Mouse (Mus musculus) ES-Bruce4 (cell line): Measurements from ENCODE around the gene Nr6a1. TPM values are rescaled to one million over a fixed set of nuclear protein-coding genes. Genes with fewer than 3 reads are reported as not detected.

ENCODE experiments used
- H3K27ac ChIP-seq: 2 replicates; pipeline ENCODE4 v1.5.1; 2012; ENCODE audit warnings: low read length, inconsistent platforms; ENCODE audit not compliant: insufficient read depth
- H3K27me3 ChIP-seq: 2 replicates; pipeline ENCODE4 v1.6.1; 2012; ENCODE audit warnings: mild to moderate bottlenecking, low read length, inconsistent platforms; ENCODE audit not compliant: control insufficient read depth, poor library complexity, insufficient read depth, severe bottlenecking
- H3K36me3 ChIP-seq: 2 replicates; pipeline ENCODE4 v1.6.1; 2012; ENCODE audit warnings: inconsistent platforms, mild to moderate bottlenecking, low read length, moderate library complexity; ENCODE audit not compliant: control insufficient read depth, poor library complexity, insufficient read depth, severe bottlenecking
- H3K4me1 ChIP-seq: one replicate; pipeline ENCODE4 v1.8.1; 2011; ENCODE audit warnings: low read length; ENCODE audit not compliant: control insufficient read depth, insufficient read depth
- H3K4me3 ChIP-seq: 2 replicates; pipeline ENCODE4 v1.5.1; 2011; ENCODE audit warnings: low read depth, mild to moderate bottlenecking, low read length
- H3K9ac ChIP-seq: 2 replicates; pipeline ENCODE4 v1.6.1; 2012; ENCODE audit warnings: low read depth, mild to moderate bottlenecking, inconsistent platforms; ENCODE audit not compliant: poor library complexity, severe bottlenecking
- H3K9me3 ChIP-seq: replicated peaks from 2 replicates; pipeline ENCODE4 v1.6.1; 2012; ENCODE audit warnings: mild to moderate bottlenecking, low read length, inconsistent platforms; ENCODE audit not compliant: control insufficient read depth, poor library complexity, insufficient read depth, severe bottlenecking
- CTCF ChIP-seq: IDR thresholded peaks from one replicate; pipeline ENCODE4 v1.8.1; 2011; ENCODE audit warnings: low read depth, low read length
- EP300 ChIP-seq: IDR thresholded peaks from 2 replicates; pipeline ENCODE4 v1.6.1; 2011; ENCODE audit warnings: low read depth, low read length; ENCODE audit not compliant: insufficient read depth
- POLR2A ChIP-seq: IDR thresholded peaks from one replicate; pipeline ENCODE4 v1.8.1; 2011; ENCODE audit warnings: low read length; ENCODE audit not compliant: insufficient read depth
- polyA plus RNA-seq: library from polyadenylated mRNA; stranded (reverse); fragments of >200 nt; gene quantifications from 2 replicates; pipeline ENCODE4 v1.2.4, GENCODE M21; 2011; ENCODE audit warnings: low read depth; ENCODE audit not compliant: missing spikeins, insufficient read depth, insufficient read length

Nr6a1 gene
- polyA plus RNA-seq, 1 experiment = 110 TPM

- no peaks in the 10 kb centered on the region for H3K4me1 ChIP-seq
- TF ChIP-seq CTCF = no peak
- TF ChIP-seq EP300 = no peak
- TF ChIP-seq POLR2A = no peak
- H3K4me3 ChIP-seq = no peak overlapping the region
- H3K9me3 ChIP-seq = no peaks in the 10 kb centered on the region
- no peak overlapping the region for H3K9ac ChIP-seq
- no peaks in the 10 kb centered on the region for H3K36me3 ChIP-seq
- H3K27me3 ChIP-seq = no peaks in the 10 kb centered on the region
- H3K27ac ChIP-seq = no peak overlapping the region
These were observed 7.4 kb upstream of the Nr6a1 start for GRCm38 (mm10) chr2:38934936-38935335.

GRCm38 (mm10) chr2:38933931-38934330 lies 6.4 kb upstream of the Nr6a1 start:
- Histone ChIP-seq H3K4me1 (no peaks in the 10 kb centered on the region), H3K4me3 (no peak overlapping the region), H3K9ac (no peak overlapping the region), H3K27ac (no peak overlapping the region), H3K9me3 (no peaks in the 10 kb centered on the region), H3K27me3 (no peaks in the 10 kb centered on the region), H3K36me3 (no peaks in the 10 kb centered on the region)
- TF ChIP-seq EP300 (no peak), POLR2A (no peak), CTCF (no peak)

- Histone ChIP-seq H3K4me1 (no peaks in the 10 kb centered on the region), H3K27ac (no peak within 1 kb of the TSS), H3K36me3 (no peaks in the 10 kb centered on the region), H3K9me3 (no peaks in the 10 kb centered on the region), H3K9ac (no peak within 1 kb of the TSS), H3K27me3 (no peaks in the 10 kb centered on the region), H3K4me3 (peak within 1 kb of the TSS; percentile 57)
- TF ChIP-seq EP300 = no peak; the same call in 1 of the 2 replicates
- TF ChIP-seq POLR2A = peak; percentile 14
- peak; percentile 89 for TF ChIP-seq CTCF
These were observed 4.6 kb upstream of the Nr6a1 start, which contains the start of gene Olfml2a for GRCm38 (mm10) chr2:38931851-38932667. Gene Olfml2a (plus strand): TSS chr2:38931978.

GRCm38 (mm10) chr2:38930269-38930668 lies 2.8 kb upstream of the Nr6a1 start:
- Histone ChIP-seq H3K4me3 (no peak overlapping the region), H3K4me1 (no peaks in the 10 kb centered on the region), H3K9ac (no peak overlapping the region), H3K27me3 (no peaks in the 10 kb centered on the region), H3K27ac (no peak overlapping the region), H3K9me3 (no peaks in the 10 kb centered on the region), H3K36me3 (no peaks in the 10 kb centered on the region)
- TF ChIP-seq EP300 (no peak), POLR2A (no peak), CTCF (no peak)

GRCm38 (mm10) chr2:38926145-38926891 lies 1.2 kb downstream of the Nr6a1 start:
- no peaks in the 10 kb centered on the region for H3K4me1 ChIP-seq

More at GRCm38 (mm10) chr2:38926145-38926891, 1.2 kb downstream of the Nr6a1 start:
- Histone ChIP-seq H3K4me3 (peak overlapping the region; percentile 92), H3K36me3 (no peaks in the 10 kb centered on the region), H3K9me3 (no peaks in the 10 kb centered on the region), H3K9ac (peak overlapping the region; percentile 72), H3K27ac (peak overlapping the region; percentile 82; the same call in 1 of the 2 replicates), H3K27me3 (peaks cover 5% of the 10 kb centered on the region)
- no peak for TF ChIP-seq CTCF
- TF ChIP-seq EP300 = peak; percentile 53; the same call in 1 of the 2 replicates
